Mouse (Mus musculus): ENCODE measurements at regions not wholly inside any gene's neighbourhood (a gene's known extent, or its start where the extent isn't known, plus 50 kb on each side); places are given as distances from the start of the nearest gene placed in this dataset.
"Not testable (repeated sequence)": the region's sequence is repeated elsewhere in the genome, so short reads cannot be mapped to it uniquely, and the experiment has no call there.

GRCm38 (mm10) chr14:53255962-53256361 lies 760.4 kb upstream of the Olfr1507 start:
- ATAC-seq (ENCODE audit: poor library complexity, severe bottlenecking) = peak; percentile 78

DNA sequence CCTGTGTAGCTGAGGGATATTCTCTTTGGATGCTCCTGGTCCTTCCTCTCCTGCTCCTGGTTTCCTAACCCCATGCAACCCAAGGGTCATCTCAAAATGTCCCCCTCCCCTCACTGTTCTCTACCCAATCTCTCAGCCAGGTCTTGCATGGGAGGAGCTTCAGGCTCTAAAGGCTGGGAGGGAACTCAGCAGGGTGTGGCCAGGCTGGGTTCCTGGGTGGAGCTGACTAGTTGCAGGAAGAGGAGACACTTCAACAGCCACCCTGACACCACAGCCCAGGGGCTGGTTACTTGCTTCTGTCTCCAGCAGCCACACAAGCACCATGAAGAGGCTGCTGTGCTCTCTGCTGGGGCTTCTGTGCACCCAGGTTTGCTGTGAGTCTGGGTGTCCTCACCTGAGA lies 757.9 kb upstream of the Olfr1507 start:
- ATAC-seq (ENCODE audit: poor library complexity, severe bottlenecking) = peak; percentile 70

DNA sequence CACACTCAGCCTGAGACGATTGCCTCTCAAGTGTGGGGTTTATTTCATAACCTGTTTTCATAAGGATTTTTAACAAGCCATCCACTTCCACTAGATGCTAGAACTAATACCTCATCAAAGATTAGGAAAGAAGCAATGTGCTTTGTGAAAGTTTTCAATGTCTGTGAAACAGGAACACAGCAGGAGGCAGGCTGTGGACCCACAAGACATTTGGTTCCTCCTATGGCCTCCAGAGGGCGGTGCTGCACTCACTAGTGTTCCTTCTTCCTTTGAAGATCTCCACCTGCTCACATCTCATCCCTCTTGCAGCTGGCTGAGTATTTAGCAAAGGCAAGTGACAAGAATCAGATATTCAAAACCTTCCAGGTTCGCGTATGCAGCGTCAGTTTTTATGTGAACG lies 735.6 kb upstream of the Olfr1507 start:
- peak; percentile 75 for ATAC-seq (ENCODE audit: poor library complexity, severe bottlenecking)

DNA sequence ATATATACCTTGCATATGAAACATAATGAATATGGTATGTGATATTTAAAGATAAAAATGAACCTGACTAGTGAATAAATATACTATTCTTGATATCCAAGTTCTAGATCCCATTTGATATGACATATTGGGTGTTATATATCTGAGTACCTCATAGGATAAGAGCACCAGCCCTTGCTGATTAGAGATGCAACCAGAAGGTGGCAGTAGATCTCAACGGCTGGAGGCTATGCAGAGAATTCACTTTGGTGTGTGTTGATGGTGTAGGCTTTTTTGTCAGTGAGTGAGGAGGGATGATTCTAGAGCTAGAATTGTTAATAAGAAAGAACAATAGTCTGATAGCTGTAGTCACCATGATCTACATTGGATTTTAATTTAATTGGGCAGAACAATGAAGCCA lies 729.2 kb upstream of the Olfr1507 start:
- ATAC-seq (ENCODE audit: poor library complexity, severe bottlenecking) = peak; percentile 62; the same call in 1 of the 2 replicates

DNA sequence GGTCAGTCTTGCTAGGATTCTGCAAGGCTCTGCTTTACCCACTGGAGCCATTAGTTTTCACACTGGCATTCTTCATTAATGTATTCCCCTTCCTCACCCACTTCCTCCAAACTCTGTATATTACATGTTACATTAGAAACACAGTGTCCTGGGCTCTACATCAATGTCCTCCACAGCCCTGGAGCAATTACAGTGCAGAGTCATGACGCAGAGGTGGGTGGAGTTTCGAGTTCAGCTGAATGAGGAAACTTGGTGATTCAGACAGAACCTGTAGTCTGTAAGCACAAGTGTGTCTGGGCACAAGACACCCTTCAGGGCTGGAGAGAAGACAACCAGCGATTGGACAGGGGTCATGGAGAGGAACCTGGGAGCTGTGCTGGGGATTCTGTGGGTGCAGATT lies 715.0 kb upstream of the Olfr1507 start:
- peak; percentile 81 for ATAC-seq (ENCODE audit: poor library complexity, severe bottlenecking)

DNA sequence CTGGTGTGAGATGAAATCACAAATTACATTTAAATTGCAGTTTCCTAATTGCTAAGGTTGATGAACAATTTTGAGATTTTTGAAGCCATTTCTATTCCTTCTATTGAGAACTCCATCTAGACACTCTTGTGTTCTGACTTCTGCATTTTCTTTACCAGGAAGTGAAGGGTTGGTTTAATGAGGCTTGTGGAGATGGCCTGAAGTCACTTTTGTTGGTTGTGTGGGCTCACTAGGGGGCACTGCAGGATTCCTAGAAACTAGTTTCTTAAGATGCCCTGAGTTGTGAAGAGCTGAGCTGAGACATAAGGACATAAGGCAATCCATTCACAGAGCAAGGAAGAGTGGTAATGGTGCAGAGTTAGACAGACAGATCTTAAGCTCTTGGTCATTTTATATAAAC lies 713.7 kb upstream of the Olfr1507 start:
- ATAC-seq (ENCODE audit: poor library complexity, severe bottlenecking) = peak; percentile 69

DNA sequence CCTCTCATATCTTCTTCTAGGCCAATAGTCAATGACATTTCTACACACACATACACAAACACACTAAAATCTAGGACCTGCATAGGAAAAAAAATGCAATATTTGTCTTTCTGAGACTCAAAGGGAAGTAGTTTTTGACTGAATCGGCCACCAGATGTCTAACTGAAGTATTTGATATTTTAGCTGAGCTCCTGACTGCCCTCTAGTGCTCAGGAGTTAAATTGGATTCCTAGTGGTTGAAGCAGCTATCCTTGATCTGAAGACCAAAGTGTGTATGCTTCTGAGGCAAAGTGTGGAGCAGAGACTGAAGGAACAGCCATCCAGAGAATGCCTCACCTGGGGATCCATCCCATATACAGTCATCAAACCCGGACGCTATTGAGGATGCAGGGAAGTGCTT lies 695.4 kb upstream of the Olfr1507 start:
- peak; percentile 64 for ATAC-seq (ENCODE audit: poor library complexity, severe bottlenecking)

DNA sequence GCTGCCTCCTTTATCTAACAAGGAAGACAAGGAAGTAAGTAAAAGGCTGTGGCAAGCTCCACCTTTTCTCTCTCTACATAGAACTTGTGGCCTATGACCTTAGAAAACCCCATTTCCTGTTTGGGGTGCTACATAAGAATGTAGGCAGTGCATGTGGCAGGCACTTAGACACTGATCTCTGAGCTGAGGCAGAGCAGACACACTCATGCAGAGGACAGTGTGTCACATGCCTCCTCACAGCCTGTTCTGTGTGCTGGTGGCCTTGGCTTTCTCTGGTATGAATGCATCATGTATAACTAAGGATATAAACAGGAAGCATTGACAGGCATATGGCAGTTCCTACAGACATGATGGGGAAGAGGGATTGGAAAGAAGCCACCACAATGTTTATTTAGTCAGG lies 678.5 kb upstream of the Olfr1507 start:
- peak; percentile 43; the same call in 1 of the 2 replicates for ATAC-seq (ENCODE audit: poor library complexity, severe bottlenecking)

DNA sequence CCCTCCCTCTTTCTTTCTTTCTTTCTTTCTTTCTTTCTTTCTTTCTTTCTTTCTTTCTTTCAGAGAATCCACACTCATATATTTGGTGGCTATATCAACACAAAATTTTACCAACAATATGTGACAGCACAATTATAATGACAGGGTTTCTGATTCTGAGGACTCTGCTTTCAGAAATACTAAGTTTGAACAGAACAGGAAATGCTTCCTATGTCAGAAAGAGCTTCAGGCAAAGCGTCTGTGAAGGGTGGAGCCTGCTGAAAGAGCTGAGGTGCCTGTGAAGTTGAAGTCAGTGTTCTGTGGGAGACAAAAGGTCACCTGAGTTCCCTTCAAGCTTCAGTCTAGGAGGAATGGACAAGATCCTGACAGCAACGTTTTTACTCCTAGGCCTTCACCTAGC lies 670.8 kb upstream of the Olfr1507 start:
- ATAC-seq (ENCODE audit: poor library complexity, severe bottlenecking) = not testable (repeated sequence)

- peak; percentile 79 for ATAC-seq (ENCODE audit: poor library complexity, severe bottlenecking)
These were observed 663.5 kb upstream of the Olfr1507 start for GRCm38 (mm10) chr14:53159012-53159411.

GRCm38 (mm10) chr14:53134783-53135182 lies 639.2 kb upstream of the Olfr1507 start:
- not testable (repeated sequence) for ATAC-seq (ENCODE audit: poor library complexity, severe bottlenecking)

DNA sequence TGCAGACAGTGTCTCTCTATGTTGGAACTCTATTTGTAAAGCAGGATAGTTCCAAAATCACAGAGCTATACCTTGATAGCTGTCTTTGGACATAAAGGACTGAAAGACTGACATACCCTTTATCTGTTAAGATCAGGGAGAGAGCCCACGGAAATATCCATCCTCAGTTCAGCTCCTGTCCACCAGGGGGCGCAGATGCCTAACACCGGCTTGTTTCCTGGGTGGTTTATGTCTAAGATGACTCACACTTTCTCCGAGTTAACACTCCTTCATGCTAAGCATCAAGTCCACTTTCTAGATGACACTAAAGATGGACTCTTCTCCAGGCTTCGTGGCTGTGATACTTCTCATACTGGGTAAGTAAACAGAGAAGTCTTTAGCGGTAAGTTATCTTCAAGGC lies 636.8 kb upstream of the Olfr1507 start:
- ATAC-seq (ENCODE audit: poor library complexity, severe bottlenecking) = peak; percentile 88

DNA sequence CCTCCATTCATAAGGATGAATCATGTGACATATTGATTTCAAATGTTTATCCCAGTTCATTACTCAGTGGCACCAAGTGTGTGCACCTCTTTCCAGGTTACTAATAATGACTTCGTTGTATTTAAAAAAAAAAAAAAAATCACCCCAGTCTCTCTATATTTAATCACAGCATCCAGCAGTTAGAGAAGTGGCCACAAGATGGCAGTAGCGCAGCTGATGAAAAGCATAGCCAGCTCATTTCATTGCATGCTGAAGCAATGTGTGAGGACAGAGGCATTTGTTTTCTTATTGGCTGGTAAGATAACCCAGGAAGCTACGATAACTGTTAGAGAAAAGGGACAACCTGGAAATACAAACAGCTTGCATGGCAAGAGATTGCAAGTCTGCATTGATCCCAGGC lies 626.2 kb upstream of the Olfr1507 start:
- peak; percentile 80 for ATAC-seq (ENCODE audit: poor library complexity, severe bottlenecking)

GRCm38 (mm10) chr14:53109732-53110131 lies 614.2 kb upstream of the Olfr1507 start:
- ATAC-seq (ENCODE audit: poor library complexity, severe bottlenecking) = peak; percentile 56; the same call in 1 of the 2 replicates

- ATAC-seq (ENCODE audit: poor library complexity, severe bottlenecking) = peak; percentile 70
These were observed 605.8 kb upstream of the Olfr1507 start for GRCm38 (mm10) chr14:53101362-53101761.

DNA sequence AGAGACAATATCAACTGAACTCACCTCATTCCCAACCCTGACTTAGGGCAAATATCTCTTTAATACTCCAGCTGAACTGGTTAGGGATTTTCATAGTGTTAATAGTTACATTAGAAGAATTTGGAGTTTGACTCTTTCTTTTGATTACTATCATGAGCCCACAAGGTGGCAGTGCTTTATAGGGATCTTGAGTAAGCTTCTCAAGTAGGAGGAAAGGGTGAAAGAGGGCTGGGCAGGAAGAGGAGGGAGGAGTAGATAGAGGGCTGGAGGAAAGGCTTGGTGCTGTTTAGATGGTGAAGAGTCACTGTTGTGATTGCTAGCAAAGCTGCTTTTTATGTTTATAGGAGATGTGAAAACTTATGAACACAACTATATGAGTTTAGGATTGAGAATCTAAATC lies 595.4 kb upstream of the Olfr1507 start:
- ATAC-seq (ENCODE audit: poor library complexity, severe bottlenecking) = not testable (repeated sequence)

DNA sequence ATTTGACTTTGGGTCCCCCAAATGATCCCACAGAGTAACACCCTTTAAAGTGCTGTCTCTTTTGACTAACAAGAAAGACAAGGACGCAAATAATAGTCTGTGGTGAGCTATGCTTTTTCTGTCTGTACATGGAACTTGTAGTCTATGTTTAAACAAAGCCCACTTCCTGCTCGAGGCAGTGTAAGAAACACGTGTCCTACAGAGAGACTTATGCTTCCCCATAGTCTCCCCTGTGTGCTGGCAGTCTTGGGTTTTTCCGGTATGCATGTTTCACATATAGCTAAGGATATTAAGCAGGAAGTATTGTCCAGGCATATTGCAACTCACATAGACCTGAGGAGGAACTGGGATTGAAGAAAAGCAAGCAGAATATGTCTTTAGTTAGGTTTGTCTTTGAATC lies 586.3 kb upstream of the Olfr1507 start:
- ATAC-seq (ENCODE audit: poor library complexity, severe bottlenecking) = peak; percentile 79

- not testable (repeated sequence) for ATAC-seq (ENCODE audit: poor library complexity, severe bottlenecking)
These were observed 585.6 kb upstream of the Olfr1507 start for GRCm38 (mm10) chr14:53081024-53081711.

DNA sequence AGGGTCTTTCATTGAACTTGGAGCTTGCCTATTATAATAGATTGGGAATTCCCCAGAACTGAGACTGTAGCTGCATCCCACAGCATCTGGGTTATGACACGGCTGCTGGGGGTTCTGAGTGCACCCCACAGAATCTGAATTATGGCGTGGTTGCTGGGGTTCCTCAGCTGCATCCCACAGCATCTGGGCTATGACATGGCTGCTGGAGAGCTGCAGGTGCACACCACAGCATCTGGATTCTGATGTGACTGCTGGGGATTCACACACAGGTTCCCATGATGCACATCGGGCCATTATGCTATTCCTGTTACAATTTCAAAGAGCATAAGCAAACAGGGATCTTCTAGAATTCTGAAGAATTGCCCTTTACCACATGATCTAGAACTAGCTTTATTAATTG lies 585.0 kb upstream of the Olfr1507 start:
- ATAC-seq (ENCODE audit: poor library complexity, severe bottlenecking) = not testable (repeated sequence)

GRCm38 (mm10) chr14:53075937-53076336 lies 580.4 kb upstream of the Olfr1507 start:
- 0 out of 2 replicates have a peak, but pooled peaks have one; percentile 37 for ATAC-seq (ENCODE audit: poor library complexity, severe bottlenecking)

- peak; percentile 89 for ATAC-seq (ENCODE audit: poor library complexity, severe bottlenecking)
These were observed 577.6 kb upstream of the Olfr1507 start for GRCm38 (mm10) chr14:53073126-53073525.

DNA sequence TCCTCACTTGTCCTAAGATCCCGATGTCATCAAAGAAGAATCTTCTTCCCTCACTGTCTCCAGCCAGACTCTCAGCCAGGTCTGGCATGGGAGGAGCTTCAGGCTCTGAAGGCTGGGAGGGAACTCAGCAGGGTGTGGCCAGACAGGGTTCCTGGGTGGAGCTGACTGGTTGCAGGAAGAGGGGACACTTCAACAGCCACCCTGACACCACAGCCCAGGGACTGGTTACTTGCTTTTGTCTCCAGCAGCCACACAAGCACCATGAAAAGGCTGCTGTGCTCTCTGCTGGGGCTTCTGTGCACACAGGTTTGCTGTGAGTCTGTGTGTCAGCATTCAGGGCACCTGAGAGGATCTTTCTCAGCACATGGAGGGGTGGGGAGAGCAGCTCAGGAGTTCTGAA lies 577.0 kb upstream of the Olfr1507 start:
- peak; percentile 30; the same call in 1 of the 2 replicates for ATAC-seq (ENCODE audit: poor library complexity, severe bottlenecking)

DNA sequence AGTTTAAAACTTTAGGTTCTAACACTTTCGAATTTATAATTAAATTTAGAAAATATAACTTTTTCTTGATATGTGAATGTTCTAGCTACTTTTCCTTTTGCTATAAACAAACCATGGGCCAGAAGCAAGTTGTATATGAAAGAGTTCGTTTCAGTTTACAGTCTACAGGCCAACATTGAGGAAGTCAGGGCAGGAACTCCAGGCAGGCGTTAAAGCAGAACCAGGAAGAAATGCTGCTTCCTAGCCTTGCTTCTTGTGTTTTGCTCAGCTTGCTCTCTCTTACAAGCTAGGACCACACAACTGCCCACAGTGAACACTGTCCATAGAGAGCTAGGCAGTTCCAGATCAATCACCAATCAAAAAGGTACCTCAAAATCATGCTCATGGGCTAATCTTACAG lies 558.9 kb upstream of the Olfr1507 start:
- ATAC-seq (ENCODE audit: poor library complexity, severe bottlenecking) = peak; percentile 80
